Mouse (Mus musculus) ovary, postnatal 10 days (tissue): Measurements from ENCODE around the gene Pmel.

ENCODE experiments used
- DNase-seq: peaks from one replicate; pipeline ENCODE4 v3.0.0; 2022; ENCODE audit warnings: low spot score

The Pmel gene

DNA sequence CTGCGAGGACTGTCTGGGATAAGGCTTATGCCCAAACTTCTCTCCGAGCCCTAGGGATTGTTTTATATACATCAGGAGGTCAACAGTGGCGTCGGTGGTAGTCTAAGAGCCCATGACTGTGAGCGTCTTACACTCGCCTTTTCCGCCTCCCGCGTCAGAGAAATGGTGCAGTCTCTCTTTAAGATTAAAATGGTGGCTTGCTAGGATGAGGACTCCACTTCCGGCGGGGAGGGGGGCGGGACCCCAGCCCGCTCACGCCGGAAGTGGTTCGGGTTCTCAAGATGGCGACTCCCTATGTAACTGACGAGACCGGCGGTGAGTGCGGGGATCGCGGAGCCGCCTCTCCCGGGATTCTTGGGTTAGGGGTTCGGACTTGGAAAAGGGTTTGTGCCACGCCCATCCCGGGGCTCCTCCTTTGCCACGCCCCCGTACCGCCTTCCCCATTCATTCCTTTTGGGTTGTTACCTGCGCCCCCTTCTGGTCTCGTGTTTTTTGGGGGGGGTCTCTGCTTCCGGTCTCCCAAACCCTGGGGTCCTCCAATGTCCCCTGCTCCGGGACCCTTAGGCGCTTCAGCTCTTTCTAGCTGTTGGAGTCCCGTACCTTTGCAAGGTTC, 44.4 kb downstream of the Pmel start:
- DNase-seq = no peak
